Mouse (Mus musculus) kidney, embryonic 15.5 days (tissue): ENCODE measurements around the gene Rprml. TPM values are rescaled to one million over a fixed set of nuclear protein-coding genes. Genes with fewer than 3 reads are reported as not detected.

Experiments used
- ATAC-seq: fragments of 200-750 bp; cut with Nextera tagmentation; replicated peaks from 2 replicates; pipeline ENCODE4 v1.8.0; 2017; ENCODE audit warnings: moderate TSS enrichment; ENCODE audit not compliant: low FRiP score
- H3K27ac ChIP-seq: fragments of 300-500 bp; sonication (generic); 2 replicates; pipeline ENCODE4 v1.5.1; 2015; ENCODE audit warnings: mild to moderate bottlenecking, inconsistent platforms
- H3K27me3 ChIP-seq: fragments of 300-500 bp; sonication (generic); 2 replicates; pipeline ENCODE4 v1.6.1; 2015; ENCODE audit warnings: inconsistent platforms
- H3K36me3 ChIP-seq: fragments of 300-500 bp; sonication (generic); 2 replicates; pipeline ENCODE4 v1.6.1; 2015; ENCODE audit warnings: inconsistent platforms
- H3K4me1 ChIP-seq: fragments of 300-500 bp; sonication (generic); 2 replicates; pipeline ENCODE4 v1.6.1; 2015; ENCODE audit warnings: inconsistent platforms
- H3K4me2 ChIP-seq: fragments of 300-500 bp; sonication (generic); 2 replicates; pipeline ENCODE4 v1.6.1; 2015; ENCODE audit warnings: moderate library complexity, mild to moderate bottlenecking, inconsistent platforms
- H3K4me3 ChIP-seq: fragments of 300-500 bp; sonication (generic); replicated peaks from 2 replicates; pipeline ENCODE4 v1.5.1; 2015; ENCODE audit warnings: mild to moderate bottlenecking, inconsistent platforms
- H3K9ac ChIP-seq: fragments of 300-500 bp; sonication (generic); 2 replicates; pipeline ENCODE4 v1.6.1; 2015; ENCODE audit warnings: mild to moderate bottlenecking, inconsistent platforms
- H3K9me3 ChIP-seq: fragments of 300-500 bp; sonication (generic); replicated peaks from 2 replicates; pipeline ENCODE4 v1.6.1; 2016; ENCODE audit warnings: inconsistent platforms
- WGBS: fragments of 180-500 bp; shearing (Covaris S2); methylation state at CpG from one replicate; pipeline ENCODE4 v1.1.7; 2015; ENCODE audit warnings: mixed read lengths; 5-methylcytosine and 5-hydroxymethylcytosine counted together
- polyA plus RNA-seq: library from polyadenylated mRNA; unstranded; fragments of >200 nt; fragmentation: Nextera tagmentation; extraction: Ambion mirVana; gene quantifications from 2 replicates; pipeline ENCODE4 v1.2.1, GENCODE M21; 2015

Rprml gene
- polyA plus RNA-seq, 1 experiment from 2014 or later, result not detected

GRCm38 (mm10) chr11:103696851-103697564 lies 47.6 kb downstream of the Rprml start:
- peak; percentile 72 for ATAC-seq
- 1% methylated on average over 18 of the region's 18 CpGs for WGBS
- H3K4me1 ChIP-seq, result peaks cover 11% of the 10 kb centered on the region

GRCm38 (mm10) chr11:103697565-103698176 lies 48.3 kb downstream of the Rprml start, which contains the start of gene Gosr2:
Gosr2 (minus strand) TSS chr11:103697898.
- Histone ChIP-seq H3K9ac (peak within 1 kb of the TSS; percentile 62), H3K4me2 (peak within 1 kb of the TSS; percentile 61), H3K36me3 (no peaks in the 10 kb centered on the region), H3K4me3 (peak within 1 kb of the TSS; percentile 62), H3K9me3 (no peaks in the 10 kb centered on the region), H3K4me1 (peaks cover 11% of the 10 kb centered on the region), H3K27ac (peak within 1 kb of the TSS; percentile 99), H3K27me3 (no peaks in the 10 kb centered on the region)
- ATAC-seq, result peak; percentile 97
- WGBS, result under 1% methylated on average over 57 of the region's 57 CpGs

More at GRCm38 (mm10) chr11:103696851-103697564, 47.6 kb downstream of the Rprml start:
- Histone ChIP-seq H3K9me3 (no peaks in the 10 kb centered on the region), H3K4me2 (peak overlapping the region; percentile 61), H3K27ac (peak overlapping the region; percentile 99), H3K27me3 (no peaks in the 10 kb centered on the region), H3K4me3 (peak overlapping the region; percentile 62), H3K9ac (peak overlapping the region; percentile 62), H3K36me3 (no peaks in the 10 kb centered on the region)

GRCm38 (mm10) chr11:103698226-103698625 lies 48.9 kb downstream of the Rprml start:
- 61% methylated on average over 2 of the region's 2 CpGs for WGBS
- no peaks in the 10 kb centered on the region for H3K36me3 ChIP-seq
- peak overlapping the region; percentile 99 for H3K27ac ChIP-seq
- no peak for ATAC-seq
- peaks cover 11% of the 10 kb centered on the region for H3K4me1 ChIP-seq
- H3K4me2 ChIP-seq, result peak overlapping the region; percentile 61
- no peaks in the 10 kb centered on the region for H3K9me3 ChIP-seq
- no peaks in the 10 kb centered on the region for H3K27me3 ChIP-seq
- peak overlapping the region; percentile 62 for H3K4me3 ChIP-seq
- peak overlapping the region; percentile 62 for H3K9ac ChIP-seq

Other genes with a start within 250 kb of the Rprml start
- 7.4 and 8.2 TPM in 2 replicates for gene Plekhm1, start 236.9 kb upstream of the Rprml start, polyA plus RNA-seq
- gene Lrrc37a, start 145.0 kb upstream of the Rprml start, polyA plus RNA-seq, result not detected in 2 replicates
- gene Gm884, start 28.4 kb upstream of the Rprml start, polyA plus RNA-seq, result not detected in 2 replicates
- gene Lyzl6, start 10.7 kb upstream of the Rprml start, polyA plus RNA-seq, result not detected in 2 replicates
- 80.4 and 83.9 TPM in 2 replicates for gene Gosr2, start 48.3 kb downstream of the Rprml start, polyA plus RNA-seq
- gene Wnt9b, start 100.3 kb downstream of the Rprml start, polyA plus RNA-seq, result 7.2 and 7.7 TPM in 2 replicates
- 0.19 and 0.21 TPM in 2 replicates for gene Wnt3, start 124.6 kb downstream of the Rprml start, polyA plus RNA-seq